Mouse (Mus musculus): ENCODE results near the gene Hdgfl1.

DNA sequence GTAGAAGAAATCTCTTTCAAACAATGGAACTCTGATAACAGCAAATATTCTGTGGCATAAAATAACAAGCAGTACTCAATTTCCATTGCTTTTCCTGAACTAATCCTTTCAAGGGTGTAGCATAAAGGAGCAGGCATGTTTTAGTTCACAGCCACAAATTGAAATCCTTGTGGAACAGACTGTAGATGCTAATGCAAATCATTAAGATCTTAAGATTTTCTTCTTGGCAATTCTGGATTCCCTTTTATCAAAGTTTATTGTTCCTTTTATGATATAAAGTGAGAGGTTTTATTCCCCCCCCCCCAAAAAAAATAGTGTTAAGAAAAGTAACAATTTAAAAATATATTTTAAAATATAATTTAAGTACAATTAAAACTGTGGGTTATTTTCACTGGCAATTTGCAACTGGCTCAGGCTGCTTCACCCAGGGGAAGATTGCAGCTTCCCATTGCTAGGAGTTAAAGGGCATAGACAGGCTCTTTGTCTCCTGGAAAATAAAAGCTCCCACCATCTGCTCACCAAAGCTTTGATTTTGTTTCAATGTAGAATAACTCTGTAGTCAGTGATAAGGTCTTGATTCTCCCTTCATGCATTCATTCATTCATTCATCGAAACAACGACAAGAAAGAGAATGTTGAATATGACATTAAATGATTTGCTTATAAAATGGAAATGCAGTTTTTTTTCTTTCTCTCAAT lies 24.1 kb downstream of the Hdgfl1 start:
- TF ChIP-seq CTCF (IDR thresholded peaks at IDR 0.05; ENCODE audit: control insufficient read depth, insufficient read depth, low read length) (no peak), POLR2A (IDR thresholded peaks at IDR 0.05; ENCODE audit: borderline replicate concordance, control insufficient read depth, low read depth, low read length) (no peak)

Data from bone marrow, adult 2 months (tissue).